Mouse (Mus musculus): ENCODE data around the gene Cdc5l. TPM values are rescaled to one million over a fixed set of nuclear protein-coding genes. Genes with fewer than 3 reads are reported as not detected.
"Not testable (repeated sequence)": the region's sequence is repeated elsewhere in the genome, so short reads cannot be mapped to it uniquely, and the experiment has no call there.

Gene Cdc5l
- total and polyA plus RNA-seq, 3 experiments, result 7.5 to 109 (median 78.5) TPM

GRCm38 (mm10) chr17:45458516-45458915, 25.0 kb upstream of the Cdc5l start:
- no peak for ATAC-seq (ENCODE audit: extremely low read depth, insufficient number of reproducible peaks, low FRiP score, poor library complexity, severe bottlenecking)
- H3K4me1 ChIP-seq (ENCODE audit: insufficient read depth, low read depth, low read length), result no peaks in the 10 kb centered on the region
- H3K27me3 ChIP-seq (ENCODE audit: insufficient read depth, low read length), result no peaks in the 10 kb centered on the region; the same call in 1 of the 2 replicates
- H3K4me3 ChIP-seq (ENCODE audit: low read depth, low read length), result no peak overlapping the region
- TF ChIP-seq GATA1 (IDR thresholded peaks at IDR 0.05; ENCODE audit: borderline replicate concordance, low read length), result no peak
- peaks cover 2% of the 10 kb centered on the region for H3K36me3 ChIP-seq (replicated peaks)
- H3K9me3 ChIP-seq (replicated peaks), result no peaks in the 10 kb centered on the region
- no peak for DNase-seq (ENCODE audit: low spot score)

GRCm38 (mm10) chr17:45457487-45457886, 23.9 kb upstream of the Cdc5l start:
- no peaks in the 10 kb centered on the region for H3K9me3 ChIP-seq (replicated peaks)
- no peak overlapping the region for H3K4me3 ChIP-seq (ENCODE audit: low read depth, low read length)
- DNase-seq (ENCODE audit: low spot score) (no peak), ATAC-seq (ENCODE audit: extremely low read depth, insufficient number of reproducible peaks, low FRiP score, poor library complexity, severe bottlenecking) (peak; percentile 15; the same call in 1 of the 2 replicates)
- no peaks in the 10 kb centered on the region; the same call in 1 of the 2 replicates for H3K27me3 ChIP-seq (ENCODE audit: insufficient read depth, low read length)
- H3K4me1 ChIP-seq (ENCODE audit: insufficient read depth, low read depth, low read length), result no peaks in the 10 kb centered on the region
- TF ChIP-seq CTCF (IDR thresholded peaks at IDR 0.05; ENCODE audit: low read depth, low read length) (no peak), POLR2AphosphoS5 (IDR thresholded peaks at IDR 0.05; ENCODE audit: insufficient replicate concordance, low read depth, low read length) (no peak), GATA2 (IDR thresholded peaks at IDR 0.05; ENCODE audit: borderline replicate concordance, low read depth, low read length) (no peak), GATA1 (IDR thresholded peaks at IDR 0.05; ENCODE audit: borderline replicate concordance, low read length) (no peak), TAL1 (conservative IDR thresholded peaks at IDR 0.05; ENCODE audit: low read depth, low read length) (no peak)
- H3K36me3 ChIP-seq (replicated peaks), result peaks cover 2% of the 10 kb centered on the region

- Histone ChIP-seq H3K4me3 (ENCODE audit: low read depth, low read length) (no peak overlapping the region), H3K9me3 (replicated peaks) (no peaks in the 10 kb centered on the region), H3K4me1 (ENCODE audit: insufficient read depth, low read depth, low read length) (no peaks in the 10 kb centered on the region), H3K27me3 (ENCODE audit: insufficient read depth, low read length) (no peaks in the 10 kb centered on the region; the same call in 1 of the 2 replicates), H3K36me3 (replicated peaks) (peaks cover 2% of the 10 kb centered on the region)
- ATAC-seq (ENCODE audit: extremely low read depth, insufficient number of reproducible peaks, low FRiP score, poor library complexity, severe bottlenecking) (no peak), DNase-seq (ENCODE audit: low spot score) (no peak)
- TF ChIP-seq TAL1 (conservative IDR thresholded peaks at IDR 0.05; ENCODE audit: low read depth, low read length) (no peak), GATA2 (IDR thresholded peaks at IDR 0.05; ENCODE audit: borderline replicate concordance, low read depth, low read length) (no peak), GATA1 (IDR thresholded peaks at IDR 0.05; ENCODE audit: borderline replicate concordance, low read length) (no peak), CTCF (IDR thresholded peaks at IDR 0.05; ENCODE audit: low read depth, low read length) (no peak), POLR2AphosphoS5 (IDR thresholded peaks at IDR 0.05; ENCODE audit: insufficient replicate concordance, low read depth, low read length) (no peak)
These were observed 23.0 kb upstream of the Cdc5l start for GRCm38 (mm10) chr17:45456260-45457152.

GRCm38 (mm10) chr17:45455783-45456182, 22.2 kb upstream of the Cdc5l start:
- H3K4me1 ChIP-seq (ENCODE audit: insufficient read depth, low read depth, low read length); H3K27me3 ChIP-seq (ENCODE audit: insufficient read depth, low read length); H3K9me3 ChIP-seq (replicated peaks); DNase-seq (ENCODE audit: low spot score); ATAC-seq (ENCODE audit: extremely low read depth, insufficient number of reproducible peaks, low FRiP score, poor library complexity, severe bottlenecking); H3K36me3 ChIP-seq (replicated peaks); H3K4me3 ChIP-seq (ENCODE audit: low read depth, low read length): not testable (repeated sequence)

GRCm38 (mm10) chr17:45454794-45455193, 21.3 kb upstream of the Cdc5l start:
- no peaks in the 10 kb centered on the region for H3K9me3 ChIP-seq (replicated peaks)
- TF ChIP-seq TAL1 (conservative IDR thresholded peaks at IDR 0.05; ENCODE audit: low read depth, low read length) (no peak), GATA1 (IDR thresholded peaks at IDR 0.05; ENCODE audit: borderline replicate concordance, low read length) (no peak), POLR2AphosphoS5 (IDR thresholded peaks at IDR 0.05; ENCODE audit: insufficient replicate concordance, low read depth, low read length) (no peak), CTCF (IDR thresholded peaks at IDR 0.05; ENCODE audit: low read depth, low read length) (no peak), GATA2 (IDR thresholded peaks at IDR 0.05; ENCODE audit: borderline replicate concordance, low read depth, low read length) (no peak)
- peaks cover 2% of the 10 kb centered on the region; the same call in 1 of the 2 replicates for H3K4me1 ChIP-seq (ENCODE audit: insufficient read depth, low read depth, low read length)
- DNase-seq (ENCODE audit: low spot score) (no peak), ATAC-seq (ENCODE audit: extremely low read depth, insufficient number of reproducible peaks, low FRiP score, poor library complexity, severe bottlenecking) (no peak)
- no peaks in the 10 kb centered on the region; the same call in 1 of the 2 replicates for H3K27me3 ChIP-seq (ENCODE audit: insufficient read depth, low read length)
- H3K4me3 ChIP-seq (ENCODE audit: low read depth, low read length), result no peak overlapping the region
- peaks cover 4% of the 10 kb centered on the region for H3K36me3 ChIP-seq (replicated peaks)

GRCm38 (mm10) chr17:45452271-45452670, 18.7 kb upstream of the Cdc5l start:
- peaks cover 16% of the 10 kb centered on the region for H3K36me3 ChIP-seq (replicated peaks)
- TF ChIP-seq CTCF (IDR thresholded peaks at IDR 0.05; ENCODE audit: low read depth, low read length), result no peak
- TF ChIP-seq GATA2 (IDR thresholded peaks at IDR 0.05; ENCODE audit: borderline replicate concordance, low read depth, low read length), result no peak
- TF ChIP-seq POLR2AphosphoS5 (IDR thresholded peaks at IDR 0.05; ENCODE audit: insufficient replicate concordance, low read depth, low read length), result no peak
- TF ChIP-seq GATA1 (IDR thresholded peaks at IDR 0.05; ENCODE audit: borderline replicate concordance, low read length), result no peak
- no peak for TF ChIP-seq TAL1 (conservative IDR thresholded peaks at IDR 0.05; ENCODE audit: low read depth, low read length)
- no peaks in the 10 kb centered on the region for H3K9me3 ChIP-seq (replicated peaks)
- ATAC-seq (ENCODE audit: extremely low read depth, insufficient number of reproducible peaks, low FRiP score, poor library complexity, severe bottlenecking), result no peak
- H3K4me3 ChIP-seq (ENCODE audit: low read depth, low read length), result no peak overlapping the region
- no peak for DNase-seq (ENCODE audit: low spot score)
- H3K27me3 ChIP-seq (ENCODE audit: insufficient read depth, low read length), result no peaks in the 10 kb centered on the region
- H3K4me1 ChIP-seq (ENCODE audit: insufficient read depth, low read depth, low read length), result peaks cover 4% of the 10 kb centered on the region; the same call in 1 of the 2 replicates
